Mouse (Mus musculus) cortical plate, adult 2 months (tissue): Measurements from ENCODE around the gene Stx7.
"Not testable (repeated sequence)": the region's sequence is repeated elsewhere in the genome, so short reads cannot be mapped to it uniquely, and the experiment has no call there.

ENCODE experiments used
- CTCF ChIP-seq: fragments of 200-500 bp; IDR thresholded peaks from 2 replicates; pipeline ENCODE4 v1.5.1; 2011; ENCODE audit warnings: mild to moderate bottlenecking, control low read depth, low read length; ENCODE audit not compliant: insufficient read depth; ENCODE audit errors: extremely low read depth
- POLR2A ChIP-seq: fragments of 200-500 bp; IDR thresholded peaks from 2 replicates; pipeline ENCODE4 v1.6.1; 2011; ENCODE audit warnings: mild to moderate bottlenecking, low read length, control low read depth; ENCODE audit not compliant: insufficient read depth; ENCODE audit errors: extremely low read depth

- TF ChIP-seq CTCF, POLR2A: not testable (repeated sequence)
Measured at GRCm38 (mm10) chr10:24109434-24109833, 39.7 kb upstream of the Stx7 start, which contains the start of gene Taar9.
